Mouse (Mus musculus) layer of hippocampus, postnatal 36 days (tissue): ENCODE results near the gene Arhgap44. TPM values are rescaled to one million over a fixed set of nuclear protein-coding genes. Genes with fewer than 3 reads are reported as not detected.

Source experiments
- DNase-seq, 2 experiments: peaks; one replicate each; pipeline ENCODE4 v3.0.0; 2022
- total RNA-seq, 2 experiments: library from RNA; stranded (reverse); gene quantifications; 2 replicates each; pipeline ENCODE4 v1.2.3; 2021

Arhgap44 gene
- 100 to 1,000 TPM; 111 to 114 TPM for total RNA-seq

GRCm38 (mm10) chr11:65162767-65163120, at the start of gene Arhgap44:
TSS of gene Arhgap44 (minus strand) at chr11:65162961.
- peak; percentile 77 to 80 for DNase-seq

- no peak for DNase-seq
Observed at GRCm38 (mm10) chr11:65211701-65212100, 48.9 kb upstream of the Arhgap44 start.

GRCm38 (mm10) chr11:65209441-65209840, 46.7 kb upstream of the Arhgap44 start:
- no peak for DNase-seq

DNA sequence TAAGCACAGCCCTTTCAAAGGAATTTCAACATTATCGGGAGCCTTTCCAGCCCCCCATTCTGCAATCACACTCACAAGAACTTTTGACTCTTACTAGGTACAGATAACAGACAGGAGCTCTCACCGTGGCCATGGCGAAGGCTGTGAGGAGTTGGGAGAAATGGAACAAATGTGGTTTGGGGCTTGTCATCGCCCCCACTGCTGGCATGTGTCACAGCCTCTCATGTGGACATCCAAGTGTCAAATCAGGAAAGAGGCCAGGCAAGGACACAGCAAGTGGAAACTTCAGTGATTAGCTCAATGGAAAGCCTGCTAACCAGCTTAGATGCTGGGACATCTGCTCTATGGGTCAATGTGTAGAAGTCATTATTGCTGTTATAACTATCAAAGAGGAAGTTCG, 42.5 kb upstream of the Arhgap44 start:
- DNase-seq, result no peak

DNA sequence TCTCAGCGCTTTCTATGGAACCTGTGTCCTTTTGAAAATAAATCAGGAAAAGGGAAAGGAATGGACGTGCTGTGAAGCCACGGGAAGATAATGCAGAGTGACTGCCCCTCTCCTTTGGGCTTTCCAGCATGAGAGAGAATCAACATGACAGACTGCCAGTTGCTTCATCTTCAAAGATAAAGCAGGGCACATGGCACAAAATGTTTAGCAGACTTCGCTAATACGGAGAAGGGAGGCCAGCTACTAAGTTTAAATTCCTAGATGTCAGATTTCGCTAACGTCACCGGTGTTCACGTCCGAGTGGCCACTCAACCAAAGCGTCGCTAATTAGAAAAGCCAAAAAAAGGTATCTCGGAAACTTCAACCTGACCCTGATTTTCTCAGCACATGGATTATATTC, 41.9 kb upstream of the Arhgap44 start:
- no peak for DNase-seq

GRCm38 (mm10) chr11:65203020-65203419, 40.3 kb upstream of the Arhgap44 start:
- DNase-seq, result no peak

DNA sequence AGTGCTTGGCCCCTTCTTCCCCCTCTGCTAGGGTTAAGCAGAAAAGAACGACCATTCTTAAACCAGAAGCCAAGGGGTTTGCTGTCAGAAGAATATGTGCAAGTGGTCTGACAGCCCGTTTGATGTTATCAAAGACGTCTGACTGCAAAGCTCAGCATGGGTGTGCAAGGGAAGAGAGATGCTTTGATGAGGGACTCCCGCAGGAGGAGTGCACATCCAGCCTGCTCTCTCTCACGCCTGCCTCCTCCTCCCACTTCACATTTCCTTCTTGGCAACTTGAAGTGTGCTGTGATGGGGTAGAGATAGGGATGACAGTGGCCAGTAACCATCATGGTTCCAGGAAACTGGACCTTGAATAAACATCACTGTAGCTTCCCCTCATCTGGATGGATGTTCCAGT, 39.5 kb upstream of the Arhgap44 start:
- DNase-seq, result no peak

GRCm38 (mm10) chr11:65198026-65198425, 35.3 kb upstream of the Arhgap44 start:
- no peak for DNase-seq

DNA sequence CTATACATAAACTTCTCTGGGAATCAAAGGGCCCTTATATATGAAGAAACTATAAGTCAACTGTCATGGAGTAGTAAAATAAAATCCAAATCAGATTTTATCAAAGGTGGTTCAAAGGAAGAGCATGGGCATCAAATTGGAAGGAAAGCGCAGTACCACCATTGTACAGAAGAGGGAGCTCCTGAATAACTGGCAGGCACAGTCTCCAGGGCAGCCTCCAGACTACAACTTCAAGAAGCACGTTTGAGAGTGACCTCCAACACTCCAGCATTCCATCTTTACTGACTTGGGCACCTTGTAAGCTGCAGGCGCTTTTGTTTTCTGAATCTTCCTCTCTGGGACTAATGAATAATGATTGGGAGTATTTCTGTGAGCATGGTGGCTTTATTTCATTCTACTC, 34.5 kb upstream of the Arhgap44 start:
- peak; percentile 37 to 74 for DNase-seq

- no peak for DNase-seq
Observed at GRCm38 (mm10) chr11:65186974-65187373, 24.2 kb upstream of the Arhgap44 start.

DNA sequence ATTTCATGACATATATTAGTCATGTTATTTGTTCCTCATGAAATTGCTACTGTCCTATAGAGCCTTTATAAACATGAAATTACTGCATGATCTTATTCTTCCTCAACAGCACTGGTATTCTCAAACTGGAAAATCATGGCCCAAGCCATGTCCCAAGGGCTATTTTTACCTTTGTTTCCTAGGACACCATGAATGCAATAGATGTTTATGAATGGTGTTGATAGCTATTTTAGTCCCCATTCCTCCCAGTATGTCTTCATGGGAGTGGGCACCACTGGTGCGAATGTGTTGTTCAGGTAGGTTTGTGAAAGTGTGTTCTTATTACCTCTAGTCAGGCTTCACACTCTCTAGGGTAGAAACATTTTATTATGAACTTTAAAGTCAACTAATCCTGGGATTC, 22.4 kb upstream of the Arhgap44 start:
- no peak for DNase-seq

GRCm38 (mm10) chr11:65170121-65170750, 7.5 kb upstream of the Arhgap44 start:
- DNase-seq, result no peak

GRCm38 (mm10) chr11:65161881-65162766, 637 bp downstream of the Arhgap44 start:
- peak; percentile 10 to 24 for DNase-seq

DNA sequence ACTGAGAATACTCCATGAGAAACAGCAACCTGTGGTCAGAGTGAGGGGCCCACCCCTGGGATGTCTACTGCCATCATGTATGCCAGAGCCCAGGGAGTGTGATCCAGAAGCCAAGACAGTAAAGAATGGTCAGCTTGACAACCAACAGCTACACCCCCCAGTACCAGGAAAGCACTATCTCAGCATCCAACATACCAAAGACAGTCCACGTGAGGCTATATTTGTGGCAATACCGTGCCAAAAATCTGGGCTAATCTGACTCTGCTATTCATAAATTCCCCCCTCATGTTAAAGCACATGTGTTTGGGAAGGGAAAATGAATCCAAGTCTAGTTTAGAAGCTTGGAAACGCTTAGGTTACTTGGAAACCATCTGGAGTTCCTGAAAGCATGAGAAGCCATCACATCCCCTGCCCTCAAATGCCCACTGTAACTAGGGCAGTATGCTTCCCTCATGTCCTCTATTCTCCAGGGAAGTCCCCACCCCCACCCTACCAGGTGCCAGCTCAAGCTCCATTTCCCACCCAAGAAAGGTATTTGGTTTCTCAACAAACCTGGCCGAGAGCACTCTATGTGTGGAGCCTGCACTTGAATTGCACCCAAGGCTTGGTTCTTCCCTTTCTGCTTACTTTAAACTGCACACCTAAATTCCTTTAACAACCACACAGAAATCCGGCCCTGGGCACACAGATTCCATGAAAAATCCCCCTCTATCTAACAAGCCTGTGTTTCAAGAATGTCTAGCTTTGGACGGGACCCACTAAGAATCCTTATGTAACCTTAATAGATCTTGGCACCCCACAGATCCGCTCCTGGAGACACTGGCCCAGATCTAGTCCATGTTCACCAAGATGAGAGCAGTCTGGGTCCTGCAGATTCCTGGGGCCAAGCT, 1.5 kb downstream of the Arhgap44 start:
- DNase-seq, result peak in 1 of 2 experiments; percentile 3

- DNase-seq, result no peak
Observed at GRCm38 (mm10) chr11:65159791-65160190, 3.0 kb downstream of the Arhgap44 start, which contains the start of gene 1700086D15Rik. TSS of gene 1700086D15Rik (minus strand) at chr11:65159891.

GRCm38 (mm10) chr11:65158658-65158990, 4.1 kb downstream of the Arhgap44 start:
- DNase-seq, result no peak

GRCm38 (mm10) chr11:65157966-65158657, 4.6 kb downstream of the Arhgap44 start:
- no peak for DNase-seq

- no peak for DNase-seq
Observed at GRCm38 (mm10) chr11:65153006-65153405, 9.8 kb downstream of the Arhgap44 start.

DNA sequence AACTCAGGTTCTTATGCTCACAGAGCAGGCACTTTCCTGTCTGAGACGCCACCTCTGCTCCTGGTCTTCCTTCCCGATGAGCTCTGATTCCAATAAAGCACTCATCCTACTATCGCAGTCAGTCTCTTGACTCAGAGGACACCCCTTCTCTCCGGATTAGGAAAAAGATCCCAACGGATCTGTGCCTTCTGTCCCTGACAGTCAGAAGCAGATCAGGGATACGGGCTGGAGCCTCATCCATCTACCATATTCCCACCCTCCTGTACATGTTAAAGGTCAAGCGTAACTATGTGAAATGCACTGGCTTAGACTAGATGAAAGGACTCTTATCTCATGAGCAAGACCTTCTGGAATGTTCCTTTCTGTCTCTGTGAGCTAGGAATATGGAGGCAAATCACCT, 14.3 kb downstream of the Arhgap44 start:
- DNase-seq, result no peak

- DNase-seq, result no peak
Observed at GRCm38 (mm10) chr11:65142838-65143417, 19.8 kb downstream of the Arhgap44 start.

GRCm38 (mm10) chr11:65139030-65139429, 23.7 kb downstream of the Arhgap44 start:
- no peak for DNase-seq

- no peak for DNase-seq
Observed at GRCm38 (mm10) chr11:65137145-65137652, 25.6 kb downstream of the Arhgap44 start.
